Mouse (Mus musculus): ENCODE data around the gene Grin2b. TPM values are rescaled to one million over a fixed set of nuclear protein-coding genes. Genes with fewer than 3 reads are reported as not detected.

The Grin2b gene
- polyA plus RNA-seq, 1 experiment = not detected

DNA sequence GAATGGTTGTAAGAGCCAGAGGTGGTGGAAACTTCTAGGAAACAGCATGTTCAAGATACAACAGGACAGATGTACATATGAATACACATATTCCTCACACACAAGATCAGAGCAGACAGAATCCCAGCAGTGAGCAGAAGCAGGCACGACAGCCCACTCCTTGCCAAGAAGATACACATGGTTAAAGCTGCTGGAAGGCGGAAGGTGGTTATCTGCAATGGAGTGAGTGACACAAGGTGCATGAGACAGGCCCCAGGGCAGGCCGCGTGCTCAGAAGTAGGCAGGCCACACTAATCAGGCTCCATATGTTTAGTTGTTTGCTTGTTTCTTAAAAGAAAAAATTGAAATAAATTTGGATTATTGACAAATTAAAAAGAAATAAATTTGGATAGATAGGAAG is 123.0 kb downstream of the Grin2b start:
- Histone ChIP-seq H3ac (ENCODE audit: control insufficient read depth, insufficient read length) (no peak overlapping the region), H3K79me2 (ENCODE audit: control insufficient read depth, insufficient read depth) (no peaks in the 10 kb centered on the region), H3K27me3 (ENCODE audit: control insufficient read depth, insufficient read depth, insufficient read length) (no peaks in the 10 kb centered on the region), H3K4me2 (ENCODE audit: low read depth) (no peak overlapping the region), H3K4me3 (no peak overlapping the region), H3K36me3 (ENCODE audit: control insufficient read depth, insufficient read depth) (no peaks in the 10 kb centered on the region)
- TF ChIP-seq POLR2A (IDR thresholded peaks at IDR 0.05; ENCODE audit: insufficient read length, low read depth) = no peak

DNA sequence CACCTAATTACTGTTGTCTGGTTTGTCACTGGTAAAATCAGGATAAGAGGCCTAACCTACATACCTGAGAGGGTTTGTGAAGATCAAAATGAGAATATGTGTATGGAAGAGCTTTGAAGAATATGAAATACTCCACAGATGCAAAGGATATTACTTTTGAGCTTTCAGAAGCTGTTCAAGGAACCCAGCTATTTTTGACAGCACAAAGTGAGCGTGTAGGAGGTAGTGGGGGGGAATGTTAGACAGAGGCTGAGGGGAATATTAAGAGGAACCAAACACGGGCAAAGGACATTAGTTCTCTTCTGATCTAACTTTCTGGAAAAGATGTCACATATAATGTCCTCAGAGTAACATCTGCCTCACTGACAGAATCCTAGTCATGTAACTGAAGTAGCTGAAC is 125.2 kb downstream of the Grin2b start:
- TF ChIP-seq E2F4 (IDR thresholded peaks at IDR 0.05; ENCODE audit: insufficient read depth) (no peak), REST (IDR thresholded peaks at IDR 0.05; ENCODE audit: insufficient read depth, insufficient read length) (no peak), MYOD1 (IDR thresholded peaks at IDR 0.05; ENCODE audit: control insufficient read depth in 1 of 3, insufficient read length in 2 of 3, low read depth in 2 of 3) (no peak), MAX (IDR thresholded peaks at IDR 0.05; ENCODE audit: low read depth) (no peak), CEBPB (IDR thresholded peaks at IDR 0.05; ENCODE audit: insufficient read depth, poor library complexity, severe bottlenecking) (no peak)
- Histone ChIP-seq H3K27me3 (ENCODE audit: control insufficient read depth, insufficient read depth, insufficient read length) (no peaks in the 10 kb centered on the region), H3ac (ENCODE audit: control insufficient read depth, insufficient read length) (no peak overlapping the region), H3K4me3 (no peak overlapping the region), H3K79me2 (ENCODE audit: control insufficient read depth, insufficient read depth) (no peaks in the 10 kb centered on the region), H3K4me2 (ENCODE audit: low read depth) (no peak overlapping the region), H3K36me3 (ENCODE audit: control insufficient read depth, insufficient read depth) (no peaks in the 10 kb centered on the region)

GRCm38 (mm10) chr6:136046091-136046490 is 127.2 kb downstream of the Grin2b start:
- H3K4me2 ChIP-seq (ENCODE audit: low read depth) = no peak overlapping the region

DNA sequence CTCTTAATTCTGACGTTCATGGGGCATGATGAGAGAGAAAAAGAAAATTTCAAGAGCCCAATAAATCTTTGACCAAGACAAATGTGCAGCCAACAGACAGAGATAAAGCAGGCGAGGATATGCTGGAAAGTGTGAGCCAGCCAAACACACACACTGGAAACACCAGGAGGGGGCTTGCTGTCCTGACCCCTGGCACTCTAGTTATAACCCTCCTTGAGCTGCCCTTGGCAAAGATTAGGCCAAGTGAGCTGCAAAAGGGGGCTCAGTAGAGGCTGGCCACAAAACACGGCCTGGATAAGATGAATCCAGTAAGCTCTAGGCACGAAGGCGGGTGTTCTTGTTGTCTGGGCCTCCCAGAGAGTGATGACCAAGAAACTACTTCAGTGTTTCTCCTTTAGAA is 128.8 kb downstream of the Grin2b start:
- no peaks in the 10 kb centered on the region for H3K79me2 ChIP-seq (ENCODE audit: control insufficient read depth, insufficient read depth)
- TF ChIP-seq CEBPB (IDR thresholded peaks at IDR 0.05; ENCODE audit: insufficient read depth, poor library complexity, severe bottlenecking) (no peak), POLR2AphosphoS2 (IDR thresholded peaks at IDR 0.05; ENCODE audit: insufficient read length, low read depth) (no peak), POLR2A (IDR thresholded peaks at IDR 0.05; ENCODE audit: insufficient read length, low read depth) (no peak), TCF3 (IDR thresholded peaks at IDR 0.05; ENCODE audit: insufficient read length, low read depth) (no peak), REST (IDR thresholded peaks at IDR 0.05; ENCODE audit: insufficient read depth, insufficient read length) (no peak), SRF (IDR thresholded peaks at IDR 0.05; ENCODE audit: control insufficient read depth, insufficient read length, low read depth) (no peak), MYOD1 (IDR thresholded peaks at IDR 0.05; ENCODE audit: control insufficient read depth in 1 of 3, insufficient read length in 2 of 3, low read depth in 2 of 3) (no peak), MYOG (IDR thresholded peaks at IDR 0.05; ENCODE audit: control insufficient read depth in 1 of 3, insufficient read depth in 1 of 3, insufficient read length in 2 of 3, low read depth in 2 of 3) (no peak), USF1 (IDR thresholded peaks at IDR 0.05; ENCODE audit: low read depth) (no peak), TCF12 (IDR thresholded peaks at IDR 0.05; ENCODE audit: insufficient read depth, poor library complexity, severe bottlenecking) (no peak), MAX (IDR thresholded peaks at IDR 0.05; ENCODE audit: low read depth) (no peak)
- H3K27me3 ChIP-seq (ENCODE audit: control insufficient read depth, insufficient read depth, insufficient read length) = no peaks in the 10 kb centered on the region

More at GRCm38 (mm10) chr6:136046091-136046490, 127.2 kb downstream of the Grin2b start:
- no peak overlapping the region for H3ac ChIP-seq (ENCODE audit: control insufficient read depth, insufficient read length)
- H3K27me3 ChIP-seq (ENCODE audit: control insufficient read depth, insufficient read depth, insufficient read length) = no peaks in the 10 kb centered on the region
- no peaks in the 10 kb centered on the region for H3K36me3 ChIP-seq (ENCODE audit: control insufficient read depth, insufficient read depth)
- no peaks in the 10 kb centered on the region for H3K79me2 ChIP-seq (ENCODE audit: control insufficient read depth, insufficient read depth)
- no peak overlapping the region for H3K4me3 ChIP-seq
- TF ChIP-seq CEBPB (IDR thresholded peaks at IDR 0.05; ENCODE audit: insufficient read depth, poor library complexity, severe bottlenecking) (no peak), TCF12 (IDR thresholded peaks at IDR 0.05; ENCODE audit: insufficient read depth, poor library complexity, severe bottlenecking) (no peak), TCF3 (IDR thresholded peaks at IDR 0.05; ENCODE audit: insufficient read length, low read depth) (no peak), POLR2A (IDR thresholded peaks at IDR 0.05; ENCODE audit: insufficient read length, low read depth) (no peak), POLR2AphosphoS2 (IDR thresholded peaks at IDR 0.05; ENCODE audit: insufficient read length, low read depth) (no peak)

GRCm38 (mm10) chr6:136042375-136042774 is 130.9 kb downstream of the Grin2b start:
- H3K79me2 ChIP-seq (ENCODE audit: control insufficient read depth, insufficient read depth) = no peaks in the 10 kb centered on the region
- H3ac ChIP-seq (ENCODE audit: control insufficient read depth, insufficient read length) = no peak overlapping the region
- no peaks in the 10 kb centered on the region for H3K36me3 ChIP-seq (ENCODE audit: control insufficient read depth, insufficient read depth)
- no peak for TF ChIP-seq REST (IDR thresholded peaks at IDR 0.05; ENCODE audit: insufficient read depth, insufficient read length)
- no peak for TF ChIP-seq MAX (IDR thresholded peaks at IDR 0.05; ENCODE audit: low read depth)
- TF ChIP-seq POLR2A (IDR thresholded peaks at IDR 0.05; ENCODE audit: insufficient read length, low read depth) = no peak
- TF ChIP-seq E2F4 (IDR thresholded peaks at IDR 0.05; ENCODE audit: insufficient read depth) = no peak
- TF ChIP-seq SRF (IDR thresholded peaks at IDR 0.05; ENCODE audit: control insufficient read depth, insufficient read length, low read depth) = no peak
- no peak for TF ChIP-seq MYOG (IDR thresholded peaks at IDR 0.05; ENCODE audit: control insufficient read depth in 1 of 3, insufficient read depth in 1 of 3, insufficient read length in 2 of 3, low read depth in 2 of 3)
- no peaks in the 10 kb centered on the region for H3K27me3 ChIP-seq (ENCODE audit: control insufficient read depth, insufficient read depth, insufficient read length)
- H3K4me2 ChIP-seq (ENCODE audit: low read depth) = no peak overlapping the region
- H3K4me3 ChIP-seq = no peak overlapping the region

More for the DNA sequence above, 128.8 kb downstream of the Grin2b start:
- Histone ChIP-seq H3K36me3 (ENCODE audit: control insufficient read depth, insufficient read depth) (no peaks in the 10 kb centered on the region), H3K4me2 (ENCODE audit: low read depth) (no peak overlapping the region), H3ac (ENCODE audit: control insufficient read depth, insufficient read length) (no peak overlapping the region), H3K4me3 (no peak overlapping the region)

DNA sequence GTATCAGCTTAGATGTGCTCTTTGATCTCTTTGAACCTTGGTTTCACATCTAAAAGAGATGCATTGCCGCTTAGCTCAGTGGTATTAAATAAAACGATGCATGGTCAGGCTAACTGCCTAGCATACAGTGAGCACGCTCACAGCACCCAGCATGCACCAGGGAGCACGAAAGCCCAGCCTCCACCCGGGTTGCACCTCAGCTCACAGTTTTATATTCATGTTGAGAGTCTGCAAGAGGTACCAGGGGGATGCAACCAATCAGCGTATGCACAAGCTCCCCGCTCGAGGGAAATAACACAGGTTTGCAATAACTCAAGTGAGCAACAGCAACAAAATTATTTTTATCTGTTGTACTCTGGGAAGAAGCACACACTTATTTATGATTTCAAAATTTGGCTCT is 131.5 kb downstream of the Grin2b start:
- Histone ChIP-seq H3ac (ENCODE audit: control insufficient read depth, insufficient read length) (no peak overlapping the region), H3K27me3 (ENCODE audit: control insufficient read depth, insufficient read depth, insufficient read length) (no peaks in the 10 kb centered on the region), H3K36me3 (ENCODE audit: control insufficient read depth, insufficient read depth) (no peaks in the 10 kb centered on the region), H3K79me2 (ENCODE audit: control insufficient read depth, insufficient read depth) (no peaks in the 10 kb centered on the region), H3K4me3 (no peak overlapping the region), H3K4me2 (ENCODE audit: low read depth) (no peak overlapping the region)
- no peak for TF ChIP-seq E2F4 (IDR thresholded peaks at IDR 0.05; ENCODE audit: insufficient read depth)
- TF ChIP-seq TCF3 (IDR thresholded peaks at IDR 0.05; ENCODE audit: insufficient read length, low read depth) = no peak
- no peak for TF ChIP-seq CEBPB (IDR thresholded peaks at IDR 0.05; ENCODE audit: insufficient read depth, poor library complexity, severe bottlenecking)
- TF ChIP-seq TCF12 (IDR thresholded peaks at IDR 0.05; ENCODE audit: insufficient read depth, poor library complexity, severe bottlenecking) = no peak
- TF ChIP-seq SRF (IDR thresholded peaks at IDR 0.05; ENCODE audit: control insufficient read depth, insufficient read length, low read depth) = no peak
- TF ChIP-seq MYOD1 (IDR thresholded peaks at IDR 0.05; ENCODE audit: control insufficient read depth in 1 of 3, insufficient read length in 2 of 3, low read depth in 2 of 3) = no peak
- no peak for TF ChIP-seq MAX (IDR thresholded peaks at IDR 0.05; ENCODE audit: low read depth)
